Mouse (Mus musculus): ENCODE data around the gene Slc22a22.

DNA sequence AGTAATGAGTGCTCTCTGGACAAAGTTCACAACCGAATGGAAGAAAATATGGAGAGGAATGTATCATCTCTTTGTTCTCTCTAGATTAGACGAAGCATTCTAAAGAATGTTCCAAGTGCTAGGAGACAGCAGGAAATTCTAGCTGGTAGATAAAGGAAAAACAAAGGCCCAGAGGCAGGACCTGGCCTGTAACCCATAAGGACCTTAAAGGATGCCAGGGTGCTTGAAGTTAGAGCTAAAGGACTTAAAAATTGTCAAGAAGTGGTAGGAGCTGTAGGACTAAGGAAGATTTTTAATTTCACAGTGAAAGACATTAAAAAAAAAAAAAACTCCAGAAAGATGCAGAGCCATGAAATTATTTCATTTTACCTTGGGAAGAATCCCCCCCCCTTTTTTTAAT is at the start of gene Slc22a22:
- TF ChIP-seq CTCF (IDR thresholded peaks at IDR 0.05; ENCODE audit: low read depth) (no peak), EP300 (IDR thresholded peaks at IDR 0.05; ENCODE audit: low read depth) (no peak)
